Mouse (Mus musculus): ENCODE measurements around the gene Nphp1. TPM values are rescaled to one million over a fixed set of nuclear protein-coding genes. Genes with fewer than 3 reads are reported as not detected.

The Nphp1 gene
- 16.3 and 17.6 TPM in 2 replicates for polyA plus RNA-seq (2015; fragmentation: Nextera tagmentation; extraction: Ambion mirVana)

DNA sequence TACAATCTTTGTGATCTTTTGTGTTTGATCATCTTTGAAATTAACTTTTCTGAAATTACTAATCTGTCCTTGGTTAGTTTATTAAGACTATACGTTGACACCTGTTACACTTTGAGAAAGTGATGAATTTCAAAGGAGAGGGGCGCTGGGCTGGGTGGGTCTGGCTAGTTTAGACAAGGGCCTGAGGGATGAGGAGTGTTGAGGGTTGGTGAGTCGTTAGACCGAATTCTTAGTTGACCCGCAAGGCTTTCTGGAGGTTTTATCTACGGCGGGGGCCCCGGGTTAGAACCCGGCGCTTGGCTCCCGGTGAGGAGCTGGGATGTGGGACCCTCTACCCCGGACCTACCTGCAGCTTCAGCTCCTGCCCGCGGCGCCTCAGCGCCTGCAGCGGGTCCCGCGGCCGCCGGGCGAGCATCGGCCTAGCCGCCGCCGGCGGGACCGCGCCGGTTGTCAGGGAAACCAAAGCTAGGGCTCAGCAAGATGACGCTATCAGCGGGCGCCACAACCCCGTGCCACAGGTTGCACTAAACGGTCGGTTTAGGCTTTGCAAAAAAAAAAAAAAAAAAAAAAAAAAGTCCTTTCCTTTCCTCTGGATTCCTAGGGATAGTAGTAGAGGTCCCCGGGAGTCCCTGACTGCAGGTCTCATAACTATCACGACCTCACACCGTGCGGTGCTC, at the start of gene Nphp1:
Nphp1 (minus strand) TSS at position 458 of the 677 bp plus-strand sequence.
- peak; percentile 81 for ATAC-seq
- under 1% methylated on average over 40 of the region's 40 CpGs for WGBS
- Histone ChIP-seq H3K9ac (ENCODE audit: low read depth, low read length) (peak within 1 kb of the TSS; percentile 70), H3K27ac (ENCODE audit: low read length) (no peak within 1 kb of the TSS; the same call in 1 of the 2 replicates), H3K27me3 (replicated peaks; ENCODE audit: control insufficient read depth, insufficient read depth, low read length) (no peaks in the 10 kb centered on the region), H3K4me1 (ENCODE audit: control insufficient read depth, insufficient read depth, low read length) (peaks cover 14% of the 10 kb centered on the region), H3K36me3 (ENCODE audit: control insufficient read depth, insufficient read depth, low read length) (no peaks in the 10 kb centered on the region), H3K4me2 (ENCODE audit: low read depth, low read length) (peak within 1 kb of the TSS; percentile 80), H3K9me3 (ENCODE audit: control insufficient read depth, low read length) (no peaks in the 10 kb centered on the region), H3K4me3 (ENCODE audit: low read length) (peak within 1 kb of the TSS; percentile 74)

DNA sequence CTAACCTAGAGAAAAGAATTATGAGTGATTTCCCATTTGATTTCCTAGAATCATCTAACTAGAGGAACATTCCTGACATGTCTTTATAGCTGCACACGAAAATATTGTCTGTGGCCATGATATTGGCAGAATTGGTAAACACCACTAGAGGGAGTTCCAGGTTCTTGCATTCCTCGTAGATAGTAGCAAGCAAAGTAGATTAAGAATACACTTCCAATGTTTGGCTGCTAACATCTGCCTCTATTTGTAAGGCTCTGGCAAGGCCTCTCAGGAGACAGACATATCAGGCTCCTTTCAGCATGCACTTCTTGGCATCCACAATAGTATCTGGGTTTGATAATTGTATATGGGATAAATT, 44.1 kb upstream of the Nphp1 start:
- ATAC-seq, result no peak
- WGBS, result 20% methylated on average over 2 of the region's 2 CpGs

DNA sequence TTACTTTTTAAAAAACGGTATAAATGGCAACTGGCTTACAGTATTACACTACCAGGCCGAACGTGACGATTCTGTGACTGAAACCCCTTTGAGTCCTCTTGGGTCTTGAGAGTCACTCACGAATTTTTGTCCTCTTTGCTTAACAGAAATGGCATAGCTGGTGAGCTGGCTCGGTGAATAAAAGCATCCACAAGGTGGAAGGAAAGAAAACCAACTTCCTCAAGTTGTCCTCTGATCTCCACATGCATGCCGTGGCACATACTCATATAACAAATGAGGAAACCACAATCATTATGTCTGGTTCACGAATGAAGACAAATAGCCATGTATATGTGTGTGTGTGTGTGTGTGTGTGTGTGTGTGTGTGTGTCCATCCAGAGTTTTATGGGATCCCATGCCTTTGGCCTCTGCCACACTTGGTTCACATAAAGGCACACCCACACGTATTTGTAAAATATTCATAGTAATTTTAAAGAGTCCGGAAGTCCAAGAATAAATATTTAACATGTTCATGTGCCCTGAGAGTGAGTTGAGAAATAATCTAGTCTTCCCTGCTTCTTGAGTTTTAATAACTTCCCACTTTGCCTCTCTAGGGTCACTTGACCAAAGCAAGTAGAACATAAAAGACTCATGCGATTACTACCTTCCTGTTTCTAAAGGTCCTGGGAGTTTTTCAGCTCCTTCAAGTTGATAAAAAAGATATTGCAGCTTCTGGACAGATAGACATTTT, 43.6 kb upstream of the Nphp1 start:
- Histone ChIP-seq H3K9me3 (ENCODE audit: control insufficient read depth, low read length) (no peaks in the 10 kb centered on the region), H3K27me3 (replicated peaks; ENCODE audit: control insufficient read depth, insufficient read depth, low read length) (no peaks in the 10 kb centered on the region; the same call in 1 of the 2 replicates), H3K4me1 (ENCODE audit: control insufficient read depth, insufficient read depth, low read length) (0 out of 2 replicates have a peak, but pooled peaks cover 4% of the 10 kb centered on the region), H3K9ac (ENCODE audit: low read depth, low read length) (peak overlapping the region; percentile 62), H3K27ac (ENCODE audit: low read length) (no peak overlapping the region), H3K4me2 (ENCODE audit: low read depth, low read length) (peak overlapping the region; percentile 69), H3K4me3 (ENCODE audit: low read length) (peak overlapping the region; percentile 77), H3K36me3 (ENCODE audit: control insufficient read depth, insufficient read depth, low read length) (no peaks in the 10 kb centered on the region)
- 37% methylated on average over 11 of the region's 11 CpGs for WGBS
- ATAC-seq, result peak; percentile 52

More for the DNA sequence above, 44.1 kb upstream of the Nphp1 start:
- no peak overlapping the region for H3K27ac ChIP-seq (ENCODE audit: low read length)
- no peaks in the 10 kb centered on the region; the same call in 1 of the 2 replicates for H3K27me3 ChIP-seq (replicated peaks; ENCODE audit: control insufficient read depth, insufficient read depth, low read length)
- H3K4me1 ChIP-seq (ENCODE audit: control insufficient read depth, insufficient read depth, low read length), result 0 out of 2 replicates have a peak, but pooled peaks cover 4% of the 10 kb centered on the region
- no peak overlapping the region for H3K9ac ChIP-seq (ENCODE audit: low read depth, low read length)
- no peak overlapping the region for H3K4me3 ChIP-seq (ENCODE audit: low read length)
- H3K36me3 ChIP-seq (ENCODE audit: control insufficient read depth, insufficient read depth, low read length), result no peaks in the 10 kb centered on the region
- no peaks in the 10 kb centered on the region for H3K9me3 ChIP-seq (ENCODE audit: control insufficient read depth, low read length)
- H3K4me2 ChIP-seq (ENCODE audit: low read depth, low read length), result no peak overlapping the region

DNA sequence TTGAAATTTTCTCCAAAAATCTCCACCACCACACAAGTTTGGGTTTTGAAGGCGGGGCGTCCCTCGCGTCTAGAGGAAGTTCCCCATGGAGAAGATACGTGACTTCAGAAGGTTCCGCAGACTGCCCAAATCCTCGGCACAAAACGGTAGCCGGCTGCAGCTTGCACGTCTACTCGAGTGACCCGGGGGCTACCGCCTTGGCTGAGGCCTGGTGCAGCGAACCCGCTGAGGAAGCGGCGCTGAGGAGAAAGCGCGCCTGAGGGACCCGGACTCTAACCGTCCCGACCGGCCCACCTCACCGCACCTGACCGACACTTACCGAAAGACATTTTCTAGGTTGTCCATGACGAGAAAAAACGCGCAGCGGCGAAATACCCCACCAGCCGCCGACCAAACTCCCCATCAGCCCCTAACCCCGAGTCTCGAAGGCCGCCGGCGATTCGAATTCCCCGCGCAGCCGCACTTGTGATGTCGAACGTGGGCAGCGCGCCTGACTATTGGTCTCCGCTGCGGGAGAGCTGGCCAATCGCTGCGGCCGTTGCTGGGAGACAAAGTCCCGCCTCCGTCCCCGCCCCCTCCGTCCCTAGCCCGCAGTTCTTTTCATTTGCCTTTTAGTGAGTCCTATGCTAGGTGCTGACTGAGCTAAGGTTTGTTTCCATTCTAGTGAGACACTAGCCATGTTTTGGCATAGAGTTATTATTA, 42.9 kb upstream of the Nphp1 start, which contains the start of gene Bub1:
Bub1 (minus strand) TSS at position 465 of the 702 bp plus-strand sequence.
- peak; percentile 99 for ATAC-seq
- H3K36me3 ChIP-seq (ENCODE audit: control insufficient read depth, insufficient read depth, low read length), result no peaks in the 10 kb centered on the region
- WGBS, result under 1% methylated on average over 56 of the region's 56 CpGs

DNA sequence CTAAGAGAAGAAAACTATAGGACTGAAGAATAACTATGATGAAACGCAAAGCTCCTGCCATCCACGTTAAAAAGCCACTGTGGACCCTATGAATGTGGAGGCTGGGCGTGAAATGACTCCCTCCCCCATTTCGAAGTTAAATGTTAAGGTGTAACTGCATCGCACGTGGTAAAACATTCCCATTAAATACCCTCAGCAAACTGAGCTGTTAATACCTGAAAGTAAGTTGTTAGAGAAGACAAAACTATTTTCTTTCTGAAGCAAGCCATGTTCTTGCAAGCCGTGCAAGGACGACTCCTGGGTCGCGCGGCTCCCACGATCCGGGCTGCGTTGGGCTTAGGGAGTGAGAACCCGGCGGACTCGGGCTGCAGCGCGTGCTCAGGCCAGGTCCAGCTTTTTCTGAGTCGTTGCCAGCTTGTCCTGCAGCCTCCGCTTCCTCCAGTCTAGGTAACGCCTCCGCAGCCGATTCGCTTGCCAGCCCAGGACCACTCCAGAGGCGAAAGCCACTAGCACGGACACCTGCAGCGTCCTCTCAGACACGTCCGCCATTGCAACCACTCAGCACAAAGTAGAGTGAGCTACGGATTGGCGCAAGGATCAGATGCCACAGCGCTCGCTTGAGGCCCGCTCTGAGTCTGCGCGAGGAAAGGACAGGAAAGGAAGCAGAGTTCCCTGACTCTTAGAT, 3.4 kb upstream of the Nphp1 start, which contains the start of gene Mtln:
Mtln (minus strand) TSS at position 570 of the 685 bp plus-strand sequence.
- WGBS, result 1% methylated on average over 37 of the region's 37 CpGs
- H3K36me3 ChIP-seq (ENCODE audit: control insufficient read depth, insufficient read depth, low read length), result no peaks in the 10 kb centered on the region
- H3K9ac ChIP-seq (ENCODE audit: low read depth, low read length), result peak within 1 kb of the TSS; percentile 74
- H3K9me3 ChIP-seq (ENCODE audit: control insufficient read depth, low read length), result no peaks in the 10 kb centered on the region
- peak within 1 kb of the TSS; percentile 61 for H3K4me3 ChIP-seq (ENCODE audit: low read length)
- peak within 1 kb of the TSS; percentile 72 for H3K27ac ChIP-seq (ENCODE audit: low read length)
- no peaks in the 10 kb centered on the region for H3K27me3 ChIP-seq (replicated peaks; ENCODE audit: control insufficient read depth, insufficient read depth, low read length)
- peak; percentile 93 for ATAC-seq
- H3K4me2 ChIP-seq (ENCODE audit: low read depth, low read length), result peak within 1 kb of the TSS; percentile 51
- peaks cover 14% of the 10 kb centered on the region for H3K4me1 ChIP-seq (ENCODE audit: control insufficient read depth, insufficient read depth, low read length)

More for the DNA sequence above, 42.9 kb upstream of the Nphp1 start, which contains the start of gene Bub1:
- H3K4me1 ChIP-seq (ENCODE audit: control insufficient read depth, insufficient read depth, low read length), result 0 out of 2 replicates have a peak, but pooled peaks cover 4% of the 10 kb centered on the region
- no peak within 1 kb of the TSS for H3K27ac ChIP-seq (ENCODE audit: low read length)
- peak within 1 kb of the TSS; percentile 76 for H3K9ac ChIP-seq (ENCODE audit: low read depth, low read length)
- no peaks in the 10 kb centered on the region for H3K9me3 ChIP-seq (ENCODE audit: control insufficient read depth, low read length)
- no peaks in the 10 kb centered on the region; the same call in 1 of the 2 replicates for H3K27me3 ChIP-seq (replicated peaks; ENCODE audit: control insufficient read depth, insufficient read depth, low read length)
- H3K4me3 ChIP-seq (ENCODE audit: low read length), result peak within 1 kb of the TSS; percentile 77
- H3K4me2 ChIP-seq (ENCODE audit: low read depth, low read length), result peak within 1 kb of the TSS; percentile 69

DNA sequence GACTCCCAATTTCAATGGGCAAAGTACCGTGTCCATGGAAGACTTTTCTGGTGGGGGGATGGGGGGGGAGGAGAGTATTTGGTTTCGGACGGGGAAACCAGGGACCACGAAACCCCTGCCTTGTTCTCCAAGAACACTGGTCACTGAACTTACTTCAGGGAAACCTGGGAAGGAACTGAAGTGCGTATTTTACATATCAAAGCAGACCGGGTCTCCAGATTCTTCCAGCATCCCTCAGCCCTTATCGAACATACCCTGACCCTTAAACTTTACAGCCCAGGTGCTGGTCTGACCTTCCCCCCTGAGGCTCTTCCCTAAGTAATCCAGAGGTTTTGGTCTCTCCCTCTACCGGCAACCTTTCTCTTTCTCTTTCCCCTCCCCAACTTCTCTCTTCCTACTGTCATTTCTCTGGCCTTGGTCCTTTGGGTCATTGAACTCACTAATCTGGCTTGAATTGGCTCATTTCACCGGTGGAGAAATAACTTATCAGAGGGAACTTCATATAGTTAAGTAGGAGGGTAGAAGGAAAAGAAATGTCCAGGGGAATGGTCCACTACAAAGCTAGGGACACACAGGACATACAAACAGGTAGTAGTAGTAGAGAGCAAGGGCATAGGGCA, 1.1 kb upstream of the Nphp1 start:
- H3K4me1 ChIP-seq (ENCODE audit: control insufficient read depth, insufficient read depth, low read length), result peaks cover 14% of the 10 kb centered on the region
- no peaks in the 10 kb centered on the region for H3K9me3 ChIP-seq (ENCODE audit: control insufficient read depth, low read length)
- H3K9ac ChIP-seq (ENCODE audit: low read depth, low read length), result no peak overlapping the region
- no peaks in the 10 kb centered on the region for H3K27me3 ChIP-seq (replicated peaks; ENCODE audit: control insufficient read depth, insufficient read depth, low read length)
- no peak overlapping the region for H3K27ac ChIP-seq (ENCODE audit: low read length)
- 24% methylated on average over 9 of the region's 9 CpGs for WGBS
- H3K4me3 ChIP-seq (ENCODE audit: low read length), result peak overlapping the region; percentile 74; the same call in 1 of the 2 replicates
- H3K36me3 ChIP-seq (ENCODE audit: control insufficient read depth, insufficient read depth, low read length), result no peaks in the 10 kb centered on the region
- ATAC-seq, result no peak
- peak overlapping the region; percentile 80 for H3K4me2 ChIP-seq (ENCODE audit: low read depth, low read length)

DNA sequence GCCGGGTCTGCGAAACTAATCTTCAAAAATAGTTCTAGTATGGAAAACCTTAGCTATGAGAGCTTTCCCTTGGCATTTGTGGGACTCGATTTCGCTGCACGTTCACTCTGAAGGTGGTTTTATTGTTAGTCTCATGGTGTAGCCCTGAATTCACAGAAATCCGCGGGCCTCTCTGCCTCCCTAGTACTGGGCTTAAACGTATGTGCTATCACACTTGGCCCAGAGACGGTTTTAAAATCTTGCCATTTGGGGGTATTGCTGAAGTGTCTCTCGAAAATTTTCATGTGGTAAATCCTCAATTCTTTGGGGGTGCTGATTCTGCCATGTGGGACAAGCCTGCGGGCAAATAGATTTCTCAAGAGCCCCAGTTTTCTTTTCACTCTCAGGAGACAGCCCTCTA, 441 bp upstream of the Nphp1 start:
- Histone ChIP-seq H3K9me3 (ENCODE audit: control insufficient read depth, low read length) (no peaks in the 10 kb centered on the region), H3K4me1 (ENCODE audit: control insufficient read depth, insufficient read depth, low read length) (peaks cover 14% of the 10 kb centered on the region), H3K4me2 (ENCODE audit: low read depth, low read length) (peak overlapping the region; percentile 80), H3K27me3 (replicated peaks; ENCODE audit: control insufficient read depth, insufficient read depth, low read length) (no peaks in the 10 kb centered on the region), H3K4me3 (ENCODE audit: low read length) (peak overlapping the region; percentile 74), H3K36me3 (ENCODE audit: control insufficient read depth, insufficient read depth, low read length) (no peaks in the 10 kb centered on the region), H3K9ac (ENCODE audit: low read depth, low read length) (peak overlapping the region; percentile 70), H3K27ac (ENCODE audit: low read length) (no peak overlapping the region; the same call in 1 of the 2 replicates)
- peak; percentile 36; the same call in 1 of the 2 replicates for ATAC-seq
- 7% methylated on average over 11 of the region's 11 CpGs for WGBS

DNA sequence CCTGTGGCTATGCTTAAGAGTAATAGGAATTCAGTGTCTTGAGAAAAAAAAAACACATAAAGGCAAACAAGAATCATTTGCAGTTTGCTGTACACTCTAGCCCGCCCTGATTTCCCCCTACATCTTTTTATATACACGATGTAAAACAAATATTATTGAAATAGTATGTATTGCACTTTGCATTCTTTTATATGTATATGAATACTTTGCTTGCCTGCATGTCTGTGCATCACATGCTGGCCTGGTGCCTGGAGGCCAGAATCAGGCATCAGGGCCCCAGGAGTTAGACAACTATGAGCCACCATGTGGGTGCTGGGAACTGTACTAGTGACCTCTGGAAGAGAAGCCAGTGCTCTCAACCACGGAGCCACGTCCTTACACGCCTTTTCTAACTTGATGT, 1.5 kb downstream of the Nphp1 start:
- no peak overlapping the region for H3K27ac ChIP-seq (ENCODE audit: low read length)
- peaks cover 14% of the 10 kb centered on the region for H3K4me1 ChIP-seq (ENCODE audit: control insufficient read depth, insufficient read depth, low read length)
- H3K9me3 ChIP-seq (ENCODE audit: control insufficient read depth, low read length), result no peaks in the 10 kb centered on the region
- H3K4me3 ChIP-seq (ENCODE audit: low read length), result no peak overlapping the region
- no peaks in the 10 kb centered on the region for H3K36me3 ChIP-seq (ENCODE audit: control insufficient read depth, insufficient read depth, low read length)
- H3K4me2 ChIP-seq (ENCODE audit: low read depth, low read length), result no peak overlapping the region
- 88% methylated on average over 5 of the region's 5 CpGs for WGBS
- no peaks in the 10 kb centered on the region for H3K27me3 ChIP-seq (replicated peaks; ENCODE audit: control insufficient read depth, insufficient read depth, low read length)
- ATAC-seq, result no peak
- H3K9ac ChIP-seq (ENCODE audit: low read depth, low read length), result no peak overlapping the region

Data from intestine, embryonic 16.5 days (tissue).